Mouse (Mus musculus): ENCODE measurements at regions not wholly inside any gene's neighbourhood (a gene's known extent, or its start where the extent isn't known, plus 50 kb on each side); places are given as distances from the start of the nearest gene placed in this dataset.

GRCm38 (mm10) chr5:103304975-103305374 lies 93.8 kb upstream of the Mapk10 start:
- H3K36me3 ChIP-seq: no peaks in the 10 kb centered on the region
- no peaks in the 10 kb centered on the region for H3K27me3 ChIP-seq
- no peak overlapping the region for H3K4me2 ChIP-seq
- H3K4me1 ChIP-seq: no peaks in the 10 kb centered on the region
- ATAC-seq (ENCODE audit: insufficient number of reproducible peaks, low FRiP score, low TSS enrichment, low read depth): no peak
- H3K27ac ChIP-seq: no peak overlapping the region
- H3K4me3 ChIP-seq: no peak overlapping the region
- no peak overlapping the region for H3K9ac ChIP-seq
- 93% methylated on average over 1 of the region's 1 CpGs for WGBS
- no peaks in the 10 kb centered on the region for H3K9me3 ChIP-seq

GRCm38 (mm10) chr5:103302744-103303143 lies 91.6 kb upstream of the Mapk10 start:
- H3K4me2 ChIP-seq: no peak overlapping the region
- no peaks in the 10 kb centered on the region for H3K36me3 ChIP-seq
- no peaks in the 10 kb centered on the region for H3K27me3 ChIP-seq
- H3K9me3 ChIP-seq: no peaks in the 10 kb centered on the region
- H3K27ac ChIP-seq: no peak overlapping the region
- no peaks in the 10 kb centered on the region for H3K4me1 ChIP-seq
- H3K9ac ChIP-seq: no peak overlapping the region
- H3K4me3 ChIP-seq: no peak overlapping the region
- no peak for ATAC-seq (ENCODE audit: insufficient number of reproducible peaks, low FRiP score, low TSS enrichment, low read depth)
- 93% methylated on average over 10 of the region's 10 CpGs for WGBS

DNA sequence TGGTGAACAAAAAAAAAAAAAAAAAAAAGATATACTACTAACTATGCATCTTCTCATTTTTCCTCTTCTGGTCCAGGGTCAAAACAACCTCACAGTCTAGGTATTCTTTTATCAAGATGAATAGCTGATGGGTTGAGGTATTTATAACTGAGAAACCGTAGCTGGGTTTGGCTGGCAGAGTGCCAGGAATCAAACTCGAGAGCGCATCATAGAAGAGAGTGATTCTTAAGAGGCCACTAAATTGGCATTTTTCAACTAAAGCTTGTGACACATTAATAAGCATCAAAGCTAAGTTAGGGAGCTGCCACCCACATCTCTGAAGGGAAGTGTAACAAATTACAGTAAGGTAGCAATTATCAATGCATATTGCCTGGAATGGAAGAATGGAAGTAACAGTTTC lies 90.2 kb upstream of the Mapk10 start:
- Histone ChIP-seq H3K27me3 (no peaks in the 10 kb centered on the region), H3K27ac (no peak overlapping the region), H3K9me3 (no peaks in the 10 kb centered on the region), H3K9ac (no peak overlapping the region), H3K36me3 (no peaks in the 10 kb centered on the region), H3K4me1 (no peaks in the 10 kb centered on the region), H3K4me3 (no peak overlapping the region), H3K4me2 (no peak overlapping the region)
- WGBS: 56% methylated on average over 3 of the region's 3 CpGs
- ATAC-seq (ENCODE audit: insufficient number of reproducible peaks, low FRiP score, low TSS enrichment, low read depth): no peak

DNA sequence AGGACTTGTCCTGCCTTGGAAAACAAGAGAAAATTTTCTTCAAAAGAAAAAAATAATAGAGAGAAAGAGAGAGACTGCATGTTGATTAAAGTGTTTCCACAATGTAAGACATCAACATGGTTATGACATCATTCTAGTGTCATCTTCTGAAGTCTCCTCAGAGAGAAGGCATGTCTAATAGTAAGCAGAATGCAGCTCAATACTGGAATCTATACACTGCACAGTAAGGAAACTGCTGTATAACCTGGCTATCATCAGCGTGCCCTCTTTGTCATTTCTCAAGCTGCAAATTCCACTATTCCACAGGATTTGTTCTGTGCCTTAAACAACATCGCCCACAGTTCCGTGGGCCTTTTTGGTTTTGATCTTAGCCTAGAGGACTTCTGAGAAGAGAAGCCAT lies 82.8 kb upstream of the Mapk10 start:
- 93% methylated on average over 3 of the region's 3 CpGs for WGBS
- Histone ChIP-seq H3K9ac (no peak overlapping the region), H3K4me1 (no peaks in the 10 kb centered on the region), H3K4me2 (no peak overlapping the region), H3K36me3 (no peaks in the 10 kb centered on the region), H3K9me3 (no peaks in the 10 kb centered on the region), H3K27me3 (no peaks in the 10 kb centered on the region), H3K27ac (no peak overlapping the region), H3K4me3 (no peak overlapping the region)
- no peak for ATAC-seq (ENCODE audit: insufficient number of reproducible peaks, low FRiP score, low TSS enrichment, low read depth)

- no peak overlapping the region for H3K9ac ChIP-seq
- no peak overlapping the region for H3K4me2 ChIP-seq
- WGBS: 70% methylated on average over 9 of the region's 9 CpGs
- H3K27me3 ChIP-seq: no peaks in the 10 kb centered on the region
- ATAC-seq (ENCODE audit: insufficient number of reproducible peaks, low FRiP score, low TSS enrichment, low read depth): no peak
- H3K27ac ChIP-seq: no peak overlapping the region
- no peaks in the 10 kb centered on the region for H3K4me1 ChIP-seq
- no peaks in the 10 kb centered on the region for H3K36me3 ChIP-seq
- no peak overlapping the region for H3K4me3 ChIP-seq
- no peaks in the 10 kb centered on the region for H3K9me3 ChIP-seq
Measured at GRCm38 (mm10) chr5:103291691-103292090, 80.6 kb upstream of the Mapk10 start.

GRCm38 (mm10) chr5:103291219-103291618 lies 80.1 kb upstream of the Mapk10 start:
- Histone ChIP-seq H3K4me3 (no peak overlapping the region), H3K36me3 (no peaks in the 10 kb centered on the region), H3K27me3 (no peaks in the 10 kb centered on the region), H3K4me1 (no peaks in the 10 kb centered on the region), H3K4me2 (no peak overlapping the region), H3K9ac (no peak overlapping the region), H3K27ac (no peak overlapping the region), H3K9me3 (no peaks in the 10 kb centered on the region)
- no peak for ATAC-seq (ENCODE audit: insufficient number of reproducible peaks, low FRiP score, low TSS enrichment, low read depth)
- 93% methylated on average over 8 of the region's 8 CpGs for WGBS

DNA sequence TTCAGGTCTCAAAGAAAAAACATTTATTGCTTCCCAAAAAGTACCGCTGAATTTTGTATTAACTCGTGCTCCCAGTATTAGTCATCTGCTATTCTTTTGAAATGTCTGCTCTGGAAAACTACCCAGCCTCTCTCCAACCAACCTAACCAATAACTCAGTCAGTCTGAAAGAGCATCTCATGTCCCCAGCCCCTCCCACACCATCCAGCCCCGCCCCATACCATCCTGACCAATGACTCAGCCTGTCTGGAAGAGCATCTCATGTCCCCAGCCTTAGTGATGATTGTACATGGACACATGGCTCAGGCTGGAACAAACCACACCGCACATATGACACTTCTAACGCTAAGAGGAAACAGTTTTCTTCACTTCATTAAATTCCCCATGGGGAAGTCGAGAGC lies 58.1 kb upstream of the Mapk10 start:
- Histone ChIP-seq H3K9ac (no peak overlapping the region), H3K27ac (no peak overlapping the region), H3K36me3 (no peaks in the 10 kb centered on the region), H3K4me1 (no peaks in the 10 kb centered on the region), H3K27me3 (no peaks in the 10 kb centered on the region), H3K4me3 (no peak overlapping the region), H3K4me2 (no peak overlapping the region), H3K9me3 (no peaks in the 10 kb centered on the region)
- no peak for ATAC-seq (ENCODE audit: insufficient number of reproducible peaks, low FRiP score, low TSS enrichment, low read depth)
- 79% methylated on average over 6 of the region's 6 CpGs for WGBS

GRCm38 (mm10) chr5:103264903-103265302 lies 53.8 kb upstream of the Mapk10 start:
- Histone ChIP-seq H3K27ac (no peak overlapping the region), H3K9me3 (no peaks in the 10 kb centered on the region), H3K4me3 (no peak overlapping the region), H3K9ac (no peak overlapping the region), H3K27me3 (no peaks in the 10 kb centered on the region), H3K4me2 (no peak overlapping the region), H3K4me1 (no peaks in the 10 kb centered on the region), H3K36me3 (no peaks in the 10 kb centered on the region)
- ATAC-seq (ENCODE audit: insufficient number of reproducible peaks, low FRiP score, low TSS enrichment, low read depth): no peak
- 78% methylated on average over 2 of the region's 2 CpGs for WGBS

- 82% methylated on average over 10 of the region's 10 CpGs for WGBS
- no peaks in the 10 kb centered on the region for H3K4me1 ChIP-seq
- ATAC-seq (ENCODE audit: insufficient number of reproducible peaks, low FRiP score, low TSS enrichment, low read depth): no peak
Measured at GRCm38 (mm10) chr5:103261406-103261805, 50.3 kb upstream of the Mapk10 start.

More at GRCm38 (mm10) chr5:103261406-103261805, 50.3 kb upstream of the Mapk10 start:
- H3K36me3 ChIP-seq: no peaks in the 10 kb centered on the region
- no peak overlapping the region for H3K27ac ChIP-seq
- H3K9ac ChIP-seq: no peak overlapping the region
- H3K4me2 ChIP-seq: no peak overlapping the region
- no peaks in the 10 kb centered on the region for H3K27me3 ChIP-seq
- H3K9me3 ChIP-seq: no peaks in the 10 kb centered on the region
- H3K4me3 ChIP-seq: no peak overlapping the region
